Mouse (Mus musculus) lung, adult 2 months (tissue): Measurements from ENCODE around the gene Gm6583. TPM values are rescaled to one million over a fixed set of nuclear protein-coding genes. Genes with fewer than 3 reads are reported as not detected.

ENCODE experiments used
- DNase-seq: peaks from one replicate; pipeline ENCODE4 v3.0.0; 2022
- H3K4me1 ChIP-seq: fragments of 200-500 bp; 2 replicates; pipeline ENCODE4 v1.6.1; 2011; ENCODE audit warnings: low read length; ENCODE audit not compliant: control insufficient read depth, insufficient read depth
- H3K4me3 ChIP-seq: fragments of 200-500 bp; replicated peaks from 2 replicates; pipeline ENCODE3; 2011; ENCODE audit warnings: low read depth, mild to moderate bottlenecking, control low read depth, low read length; ENCODE audit errors: extremely low read depth
- CTCF ChIP-seq: fragments of 200-500 bp; IDR thresholded peaks from 2 replicates; pipeline ENCODE4 v1.5.1; 2011; ENCODE audit warnings: mild to moderate bottlenecking, low read length, control low read depth; ENCODE audit not compliant: insufficient read depth
- POLR2A ChIP-seq: fragments of 200-500 bp; IDR thresholded peaks from 2 replicates; pipeline ENCODE4 v1.6.1; 2011; ENCODE audit warnings: low read depth, mild to moderate bottlenecking, control low read depth, low read length, borderline replicate concordance; ENCODE audit errors: extremely low read depth
- WGBS: fragments of 180-500 bp; shearing (Covaris S2); methylation state at CpG from one replicate; pipeline ENCODE4 v1.1.7; 2018; 5-methylcytosine and 5-hydroxymethylcytosine counted together
- polyA plus RNA-seq: library from polyadenylated mRNA; depleted of rRNA; stranded (reverse); fragments of >200 nt; gene quantifications from 2 replicates; pipeline ENCODE4 v1.2.3, GENCODE M21; 2012

Gm6583 gene
- polyA plus RNA-seq, 1 experiment: not detected

DNA sequence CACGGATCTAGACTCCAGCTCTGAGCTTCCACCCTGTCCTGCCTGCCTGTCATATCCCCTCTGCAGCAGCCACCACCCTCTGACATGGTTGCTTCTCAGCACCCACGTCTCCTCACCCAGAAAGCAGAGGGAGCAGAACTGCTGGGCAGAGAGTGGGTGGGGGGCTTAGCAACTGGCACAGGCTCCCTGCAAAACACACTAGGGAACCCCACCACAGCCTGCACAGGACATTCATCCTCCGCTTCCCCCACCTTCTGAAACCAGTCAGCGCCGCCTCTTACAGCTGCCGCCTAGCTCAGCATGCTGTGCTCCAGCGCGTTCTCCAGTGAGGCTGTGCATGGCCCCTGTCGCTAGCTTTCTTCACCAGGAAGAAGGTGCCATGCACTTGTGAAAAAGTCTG is 33.5 kb upstream of the Gm6583 start:
- WGBS: 81% methylated on average over 9 of the region's 9 CpGs
- TF ChIP-seq CTCF (no peak), POLR2A (no peak)
- Histone ChIP-seq H3K4me3 (no peak overlapping the region), H3K4me1 (no peaks in the 10 kb centered on the region)
- DNase-seq: no peak

- 76% methylated on average over 2 of the region's 2 CpGs for WGBS
- no peak overlapping the region for H3K4me3 ChIP-seq
- no peaks in the 10 kb centered on the region for H3K4me1 ChIP-seq
- no peak for DNase-seq
- TF ChIP-seq POLR2A (no peak), CTCF (no peak)
These were observed 30.1 kb upstream of the Gm6583 start for GRCm38 (mm10) chr5:112385973-112386372.

GRCm38 (mm10) chr5:112384805-112385472 is 29.1 kb upstream of the Gm6583 start:
- no peak overlapping the region for H3K4me3 ChIP-seq
- no peaks in the 10 kb centered on the region for H3K4me1 ChIP-seq
- TF ChIP-seq POLR2A (no peak), CTCF (no peak)
- no peak for DNase-seq
- 76% methylated on average over 13 of the region's 13 CpGs for WGBS

DNA sequence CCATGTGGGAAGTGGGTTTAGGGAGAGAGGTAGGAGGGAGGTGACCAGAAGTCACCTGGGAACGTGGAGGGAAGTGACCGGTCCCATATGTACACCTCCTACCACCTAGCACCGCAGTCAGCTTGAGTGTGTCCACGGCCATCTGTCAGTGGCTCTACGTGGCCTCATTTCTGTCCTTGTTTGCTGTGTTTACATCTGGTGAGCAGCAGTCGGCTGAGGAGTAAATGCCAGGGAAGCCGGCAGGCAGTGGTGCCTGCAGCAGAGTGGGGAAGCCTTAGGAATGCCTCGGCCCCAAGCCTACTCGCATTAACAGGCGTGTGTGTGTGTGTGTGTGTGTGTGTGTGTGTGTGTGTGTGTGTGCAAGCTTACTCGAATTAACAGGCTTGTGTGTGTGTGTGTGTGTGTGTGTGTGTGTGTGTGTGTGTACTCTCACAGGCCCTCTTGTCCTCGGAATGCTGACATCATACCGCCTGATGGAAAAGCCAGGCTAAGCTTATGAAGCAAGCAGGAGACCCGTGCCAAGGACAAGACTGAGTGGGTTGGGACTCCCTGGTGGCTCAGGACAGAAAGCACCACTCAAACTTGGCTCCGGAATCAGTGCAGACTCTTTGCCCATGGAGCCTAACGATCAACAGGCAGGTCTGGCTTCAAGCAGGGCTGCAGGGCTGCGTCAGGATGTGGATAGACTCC is 27.0 kb upstream of the Gm6583 start:
- H3K4me3 ChIP-seq: no peak overlapping the region
- WGBS: 43% methylated on average over 17 of the region's 17 CpGs
- no peaks in the 10 kb centered on the region for H3K4me1 ChIP-seq
- TF ChIP-seq POLR2A (no peak), CTCF (no peak)
- no peak for DNase-seq

- DNase-seq: no peak
- TF ChIP-seq POLR2A (no peak), CTCF (no peak)
- no peak overlapping the region for H3K4me3 ChIP-seq
- 73% methylated on average over 9 of the region's 9 CpGs for WGBS
- no peaks in the 10 kb centered on the region for H3K4me1 ChIP-seq
These were observed 26.2 kb upstream of the Gm6583 start for GRCm38 (mm10) chr5:112382042-112382441.

GRCm38 (mm10) chr5:112381154-112381553 is 25.3 kb upstream of the Gm6583 start:
- Histone ChIP-seq H3K4me1 (no peaks in the 10 kb centered on the region), H3K4me3 (no peak overlapping the region)
- no peak for DNase-seq
- no peak for TF ChIP-seq CTCF
- no peak for TF ChIP-seq POLR2A
- 78% methylated on average over 11 of the region's 11 CpGs for WGBS

DNA sequence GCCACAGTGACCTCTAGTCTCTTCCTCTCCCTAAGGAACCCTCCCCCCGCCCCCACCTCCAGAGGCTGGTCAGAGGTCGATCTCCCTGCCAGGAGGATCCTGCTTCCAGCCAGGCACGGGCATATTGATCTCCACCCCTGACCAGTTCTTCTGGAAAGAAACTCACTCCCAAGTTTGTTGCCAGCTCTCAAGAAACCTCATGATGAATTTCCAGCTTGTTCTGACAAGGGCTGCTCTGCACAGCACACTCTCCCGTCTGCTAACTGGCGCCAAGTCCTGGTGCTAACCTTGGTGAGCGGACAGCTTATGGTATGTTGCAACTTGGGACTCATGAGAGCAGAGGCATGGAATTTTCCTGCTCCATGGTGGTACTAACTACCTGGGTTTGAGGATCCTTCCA is 22.9 kb upstream of the Gm6583 start:
- DNase-seq: no peak
- 75% methylated on average over 6 of the region's 6 CpGs for WGBS

DNA sequence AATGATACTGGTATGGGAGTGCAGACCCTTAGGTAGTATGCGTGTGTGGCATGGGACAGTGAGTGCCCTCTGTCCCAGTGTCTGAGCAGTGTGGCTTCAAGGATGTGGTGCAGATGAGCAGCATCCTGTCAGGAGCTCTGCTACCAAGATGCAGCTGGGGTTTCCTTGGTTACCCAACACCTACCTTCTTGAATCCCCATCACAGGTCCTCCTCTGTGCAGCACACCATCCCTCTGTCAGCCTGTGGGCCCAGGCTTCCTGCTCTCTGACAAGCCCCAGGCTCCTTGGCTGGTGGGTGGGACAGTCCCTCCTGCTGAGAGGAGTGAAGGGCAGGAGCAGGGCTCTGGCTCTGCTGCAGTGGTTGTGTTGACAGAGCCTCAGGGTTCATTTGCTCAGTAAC is 21.5 kb upstream of the Gm6583 start:
- WGBS: 93% methylated on average over 1 of the region's 1 CpGs
- Histone ChIP-seq H3K4me3 (no peak overlapping the region), H3K4me1 (no peaks in the 10 kb centered on the region)
- TF ChIP-seq CTCF: no peak
- TF ChIP-seq POLR2A: no peak
- no peak for DNase-seq

More for the DNA sequence above, 22.9 kb upstream of the Gm6583 start:
- TF ChIP-seq CTCF: no peak
- TF ChIP-seq POLR2A: no peak
- Histone ChIP-seq H3K4me1 (no peaks in the 10 kb centered on the region), H3K4me3 (no peak overlapping the region)

- DNase-seq: no peak
- no peaks in the 10 kb centered on the region for H3K4me1 ChIP-seq
- no peak overlapping the region for H3K4me3 ChIP-seq
- TF ChIP-seq CTCF (no peak), POLR2A (no peak)
- WGBS: 91% methylated on average over 4 of the region's 4 CpGs
These were observed 20.3 kb upstream of the Gm6583 start for GRCm38 (mm10) chr5:112376111-112376510.

- Histone ChIP-seq H3K4me3 (no peak overlapping the region), H3K4me1 (no peaks in the 10 kb centered on the region)
- WGBS: 79% methylated on average over 7 of the region's 7 CpGs
- no peak for DNase-seq
- TF ChIP-seq CTCF (no peak), POLR2A (no peak)
These were observed 16.1 kb upstream of the Gm6583 start for GRCm38 (mm10) chr5:112371933-112372332.
